Mouse (Mus musculus): ENCODE measurements at regions not wholly inside any gene's neighbourhood (a gene's known extent, or its start where the extent isn't known, plus 50 kb on each side); places are given as distances from the start of the nearest gene placed in this dataset.
A peak's percentile ranks its signal among the peaks of the same experiment; 100 is the strongest.

DNA sequence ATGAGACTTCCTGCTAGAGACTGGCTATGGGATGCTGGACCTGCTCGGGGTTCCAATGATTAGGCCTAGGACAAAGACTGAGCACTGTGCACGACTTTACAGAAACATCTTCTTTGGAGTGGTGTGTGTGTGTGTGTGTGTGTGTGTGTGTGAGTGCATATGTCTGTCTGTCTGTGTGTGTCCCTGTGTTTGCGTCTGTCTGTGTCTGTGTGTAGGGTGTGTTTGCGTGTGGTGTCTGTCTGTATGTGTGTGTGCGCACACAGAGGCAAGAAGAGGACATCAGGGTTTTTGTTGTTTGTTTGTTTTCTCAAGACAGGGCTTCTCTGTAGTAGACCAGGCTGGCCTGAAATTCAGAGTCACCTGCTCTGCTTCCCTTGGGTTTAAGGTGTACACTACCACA, 51.9 kb upstream of the Slco4a1 start:
- DNase-seq (ENCODE audit: low read depth, low spot score) = no peak

DNA sequence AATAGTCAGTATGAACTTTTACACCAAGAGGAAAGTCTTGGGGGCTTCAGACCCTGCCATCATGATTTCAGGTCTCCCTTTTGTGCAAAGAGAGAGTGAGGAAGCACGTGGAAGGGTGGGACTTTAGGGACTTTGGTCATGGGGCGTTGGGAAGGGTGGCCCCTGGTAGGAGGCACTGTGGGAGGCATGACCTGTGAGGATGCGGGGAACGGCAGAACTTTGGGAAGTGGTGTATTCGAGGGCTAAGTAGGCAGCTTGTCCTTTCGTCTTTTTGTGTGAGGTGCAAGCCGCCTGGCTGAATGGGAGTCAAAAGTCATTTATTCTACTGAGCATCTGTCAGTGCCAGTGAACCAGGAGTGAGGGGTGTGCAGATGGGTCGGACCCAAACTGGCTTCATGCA, 52.4 kb upstream of the Slco4a1 start:
- no peak for DNase-seq (ENCODE audit: low read depth, low spot score)

DNA sequence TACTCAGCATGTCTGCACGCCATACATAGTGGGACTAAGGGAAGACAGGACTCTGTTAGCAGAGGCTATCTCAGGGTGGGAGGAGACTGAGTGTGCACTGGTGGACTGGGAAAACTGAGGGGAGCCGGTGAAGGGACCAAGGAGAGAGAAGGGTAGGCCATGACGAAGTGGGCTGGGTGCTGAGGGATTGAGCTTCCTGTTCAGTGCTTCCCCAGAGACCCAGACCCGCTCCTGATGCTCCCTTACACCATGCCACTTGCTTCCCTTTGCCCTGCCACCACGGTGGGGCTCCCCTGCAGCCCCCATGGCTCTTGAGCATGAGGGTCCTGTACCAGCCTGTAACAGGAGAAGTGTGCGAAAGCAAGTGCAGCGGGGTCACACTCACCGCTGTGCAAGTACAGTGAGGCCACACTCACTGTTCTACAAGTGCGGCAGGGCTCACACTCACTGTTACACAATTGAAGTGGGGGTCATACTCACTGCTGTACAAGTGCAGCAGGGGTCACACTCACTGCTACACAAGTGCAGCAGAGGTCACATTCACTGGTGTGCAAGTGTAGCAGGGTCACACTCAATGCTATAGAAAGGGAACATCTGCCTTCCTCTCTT, 53.1 kb upstream of the Slco4a1 start:
- DNase-seq (ENCODE audit: low read depth, low spot score) = no peak

DNA sequence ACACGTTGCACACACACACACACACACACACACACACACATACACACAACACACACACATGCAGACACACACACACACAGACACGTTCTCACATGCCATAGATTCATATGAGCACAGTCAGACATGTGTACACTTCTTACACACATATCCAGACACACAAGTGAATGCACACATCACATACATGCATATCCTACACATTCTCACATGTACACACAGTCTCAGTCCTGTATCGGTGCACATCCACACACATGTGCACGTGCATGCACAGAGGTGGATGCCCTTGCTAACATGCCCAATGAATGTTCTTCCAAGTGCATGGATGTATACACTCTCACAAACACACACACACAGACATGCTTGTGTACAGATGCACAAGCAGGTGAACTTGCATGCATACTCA, 53.6 kb upstream of the Slco4a1 start:
- no peak for DNase-seq (ENCODE audit: low read depth, low spot score)

GRCm38 (mm10) chr2:180401409-180402391, 54.3 kb upstream of the Slco4a1 start:
- no peak for DNase-seq (ENCODE audit: low read depth, low spot score)

GRCm38 (mm10) chr2:180400514-180401019, 55.5 kb upstream of the Slco4a1 start:
- DNase-seq (ENCODE audit: low read depth, low spot score) = no peak

GRCm38 (mm10) chr2:180399651-180400513, 56.2 kb upstream of the Slco4a1 start:
- peak; percentile 25 for DNase-seq (ENCODE audit: low read depth, low spot score)

GRCm38 (mm10) chr2:180398851-180399447, 57.1 kb upstream of the Slco4a1 start:
- DNase-seq (ENCODE audit: low read depth, low spot score) = no peak

- no peak for DNase-seq (ENCODE audit: low read depth, low spot score)
Observed at GRCm38 (mm10) chr2:180398481-180398754, 57.6 kb upstream of the Slco4a1 start.

- no peak for DNase-seq (ENCODE audit: low read depth, low spot score)
Observed at GRCm38 (mm10) chr2:180397723-180398480, 58.1 kb upstream of the Slco4a1 start.

DNA sequence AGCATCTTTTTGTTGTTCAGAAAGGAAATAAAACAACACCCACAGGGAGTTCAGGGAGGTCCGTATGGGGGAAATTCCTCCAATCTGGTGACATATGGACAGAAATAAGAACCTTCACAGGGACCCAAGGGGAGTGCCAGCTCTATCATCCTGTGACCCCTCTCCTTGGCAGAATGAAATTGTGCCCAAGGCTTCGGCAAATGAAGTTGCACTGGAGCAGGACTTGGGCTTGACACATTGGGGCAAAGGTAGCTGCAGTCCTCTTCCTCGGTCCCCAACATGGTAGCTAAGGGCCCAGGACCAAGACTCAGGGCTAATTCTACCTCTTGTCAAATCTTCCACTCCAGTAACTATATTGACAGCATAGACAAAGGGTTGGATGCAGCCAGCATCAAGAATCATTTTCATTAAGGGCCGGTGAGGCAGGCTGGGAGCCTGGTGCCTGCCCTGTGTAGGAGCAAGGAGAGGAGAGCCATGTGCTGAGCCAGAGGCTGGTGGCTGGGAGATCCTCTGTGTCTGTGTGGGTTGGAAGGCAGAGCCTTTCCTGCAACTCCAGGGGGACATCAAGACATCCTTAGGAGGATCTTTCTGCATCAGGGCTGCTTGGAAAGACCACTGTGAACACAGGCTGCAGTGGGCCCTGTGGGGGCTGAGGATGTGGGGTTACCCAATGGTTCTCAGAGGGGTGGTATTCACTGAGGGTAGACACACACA, 59.2 kb upstream of the Slco4a1 start:
- no peak for DNase-seq (ENCODE audit: low read depth, low spot score)

GRCm38 (mm10) chr2:180396211-180396610, 59.8 kb upstream of the Slco4a1 start:
- DNase-seq (ENCODE audit: low read depth, low spot score) = no peak

- DNase-seq (ENCODE audit: low read depth, low spot score) = no peak
Observed at GRCm38 (mm10) chr2:180395279-180396034, 60.6 kb upstream of the Slco4a1 start.

DNA sequence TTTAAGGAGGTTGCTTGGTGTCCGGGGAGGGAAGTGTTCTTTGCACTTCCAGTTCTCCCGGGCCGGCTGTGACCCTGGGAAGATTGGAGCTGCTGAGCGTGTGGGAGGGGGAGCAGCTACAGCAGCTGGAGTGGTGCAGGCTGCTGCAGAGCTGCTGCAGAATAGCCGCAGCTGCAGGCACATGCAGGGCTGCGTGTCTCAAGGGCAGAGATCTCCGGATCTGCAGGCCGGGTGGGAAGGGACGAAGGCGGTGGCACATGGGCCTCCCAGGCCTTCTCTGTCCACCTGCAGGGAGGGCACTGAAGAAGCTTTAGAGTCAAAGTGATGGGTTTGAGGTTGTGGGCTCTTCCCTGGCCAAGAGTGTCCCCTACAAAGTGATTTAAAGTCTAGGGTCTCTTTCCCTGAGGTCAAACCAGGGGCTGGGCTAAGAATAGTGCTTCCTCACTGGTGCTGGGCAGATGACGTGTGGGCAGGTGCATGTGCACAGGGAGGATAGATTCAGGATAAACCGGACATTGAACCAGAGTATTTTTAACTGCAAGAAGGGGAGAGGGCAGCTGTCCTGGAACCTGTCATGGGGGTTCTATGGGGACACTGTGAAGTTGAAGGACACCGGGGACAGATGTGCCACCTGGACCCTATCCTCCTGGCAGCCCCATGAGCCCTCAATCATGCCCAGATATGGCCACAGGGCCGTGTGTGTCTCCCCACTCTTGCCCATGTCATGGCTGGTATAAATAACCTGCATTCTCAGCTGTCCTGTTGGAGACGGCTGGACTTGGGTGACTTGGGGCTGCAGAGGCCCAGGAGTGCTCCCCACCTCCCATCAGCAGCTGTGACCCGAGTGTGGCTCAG, 58.6 kb upstream of the Gata5 start:
- DNase-seq (ENCODE audit: low read depth, low spot score) = no peak

DNA sequence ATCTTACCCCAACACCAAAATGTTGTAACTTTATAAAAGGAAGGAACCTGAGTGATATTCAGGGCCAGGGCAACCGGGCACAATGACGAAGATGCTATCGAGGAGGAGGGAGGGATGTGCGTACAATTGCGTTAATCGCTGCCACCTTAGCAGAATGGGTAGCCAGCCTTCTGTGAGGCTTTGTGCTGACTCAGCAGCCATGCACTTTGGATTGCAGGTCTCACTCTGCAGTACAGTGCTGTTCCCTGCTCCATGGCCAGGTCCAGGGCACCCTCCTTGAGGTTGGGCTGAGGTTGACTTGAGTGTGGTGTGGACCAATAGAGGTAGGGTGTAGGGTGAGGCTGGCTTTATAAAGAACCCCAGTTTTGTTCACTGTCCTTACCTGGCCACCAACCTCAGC, 57.8 kb upstream of the Gata5 start:
- DNase-seq (ENCODE audit: low read depth, low spot score) = no peak

GRCm38 (mm10) chr2:180391349-180391748, 56.9 kb upstream of the Gata5 start:
- DNase-seq (ENCODE audit: low read depth, low spot score) = no peak

GRCm38 (mm10) chr2:180390216-180390996, 55.9 kb upstream of the Gata5 start:
- no peak for DNase-seq (ENCODE audit: low read depth, low spot score)

DNA sequence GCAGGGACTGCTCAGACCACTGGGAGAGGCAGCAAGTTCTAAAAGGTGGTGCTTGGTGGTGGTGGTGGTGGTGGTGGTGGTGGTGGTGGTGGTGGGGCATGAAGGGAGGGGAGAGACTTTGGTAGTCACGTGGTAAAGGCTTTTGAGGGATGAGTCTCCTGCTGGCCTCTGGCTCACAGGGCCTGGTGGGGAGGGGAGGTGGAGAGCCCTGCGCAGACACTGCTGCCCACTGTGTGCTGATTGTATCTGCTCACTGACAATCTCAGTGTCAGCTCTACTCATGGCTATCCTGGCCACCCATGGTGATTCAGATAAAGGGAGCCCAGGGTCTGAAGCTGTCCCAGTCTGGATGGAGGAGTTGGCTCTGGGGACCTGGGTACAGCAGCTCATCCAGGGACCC, 55.0 kb upstream of the Gata5 start:
- DNase-seq (ENCODE audit: low read depth, low spot score) = no peak

Data from 3T3-L1 (cell line).